In the genomic region with DNA sequence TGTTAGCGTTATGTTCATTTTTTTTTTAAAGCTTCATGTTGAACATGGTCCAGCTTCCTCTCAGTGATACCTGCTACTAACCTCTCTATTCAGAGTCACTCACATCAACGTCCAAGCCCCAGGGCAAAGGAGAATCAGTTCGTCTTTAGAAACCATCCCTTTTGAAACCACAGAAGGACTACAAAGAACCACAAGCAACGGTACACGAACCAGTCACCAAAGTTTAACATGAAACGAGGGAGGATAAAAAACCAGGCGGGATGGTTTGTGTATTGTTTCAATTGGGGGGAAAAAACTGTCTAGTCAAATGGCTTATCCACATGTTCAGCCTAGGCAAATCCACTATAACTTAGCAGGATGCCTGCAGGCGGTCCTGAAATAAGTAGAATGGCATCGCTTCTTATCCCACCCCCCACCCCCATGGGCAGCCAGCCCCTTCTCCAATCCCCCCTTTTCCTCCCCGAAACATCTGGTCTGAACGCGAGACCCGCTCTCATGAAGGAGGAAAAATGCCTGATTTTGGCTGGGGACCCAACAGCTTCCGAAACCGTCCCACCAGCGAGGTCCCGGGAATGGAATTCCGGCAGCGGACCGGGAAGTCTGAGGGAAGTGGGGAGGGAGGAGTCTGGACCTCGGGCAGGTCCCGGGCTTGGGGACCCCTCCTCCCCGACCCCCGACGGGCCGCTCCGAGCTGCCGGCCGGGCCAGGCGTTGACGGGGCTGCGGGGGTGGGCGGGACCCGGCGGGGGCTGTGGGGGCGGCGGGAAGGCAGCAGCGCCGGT, we compare ENCODE assay signal across 8 mouse cellular contexts. TPM values are rescaled to one million over a fixed set of nuclear protein-coding genes. Genes with fewer than 3 reads are reported as not detected.
A peak's percentile ranks its signal among the peaks of the same experiment; 100 is the strongest.
DNase-seq lines count a peak whose midpoint lies in the region; ATAC-seq and TF ChIP-seq lines count a peak whose summit lies in the region.

No protein-coding gene starts in this region.

- ATAC-seq in kidney, embryonic 14.5 days (ENCODE audit: low FRiP score, low TSS enrichment) = 0 out of 2 replicates have a peak, but pooled peaks have one; percentile 0
- no peak for ATAC-seq in frontal cortex, adult (ENCODE audit: low TSS enrichment)

- H3K9ac ChIP-seq in kidney, embryonic 14.5 days (ENCODE audit: low read depth, low read length) = peak overlapping the region; percentile 94

- H3K4me2 ChIP-seq in kidney, embryonic 14.5 days (replicated peaks; ENCODE audit: low read depth, low read length) = peak overlapping the region; percentile 68

- peak overlapping the region; percentile 92 for H3K27ac ChIP-seq in gastrocnemius, adult 2 months
- peak overlapping the region; percentile 83 for H3K27ac ChIP-seq in kidney, embryonic 14.5 days (ENCODE audit: low read depth, low read length)
- H3K27ac ChIP-seq in macrophage = no peak overlapping the region

- WGBS in kidney, embryonic 14.5 days = 2% methylated on average over 31 of the region's 39 CpGs
- 2% methylated on average over 39 of the region's 39 CpGs for WGBS in macrophage (ENCODE audit: missing documents)

- peak overlapping the region; percentile 77 for H3K4me3 ChIP-seq in gastrocnemius, adult 2 months
- peak overlapping the region; percentile 90 for H3K4me3 ChIP-seq in kidney, embryonic 14.5 days (ENCODE audit: low read length)
- peak overlapping the region; percentile 47 for H3K4me3 ChIP-seq in macrophage (ENCODE audit: inconsistent target)

- H3K36me3 ChIP-seq in kidney, embryonic 14.5 days (ENCODE audit: control insufficient read depth, insufficient read depth, low read length) = no peaks in the 10 kb centered on the region
- H3K36me3 ChIP-seq in macrophage (ENCODE audit: inconsistent target) = no peaks in the 10 kb centered on the region

- peaks cover 48% of the 10 kb centered on the region for H3K79me2 ChIP-seq in macrophage (ENCODE audit: inconsistent target)

- DNase-seq in gastrocnemius, adult 2 months = no peak
- no peak for DNase-seq in gastrocnemius, postnatal 25 days
- peak; percentile 61 for DNase-seq in R1 (ENCODE audit: low read depth, low spot score)
- peak; percentile 98 for DNase-seq in heart, adult 11 months
- DNase-seq in left cerebral cortex, postnatal 14 days (ENCODE audit: low spot score in 2 of 2) = no peak

- peaks cover 28% of the 10 kb centered on the region for H3K4me1 ChIP-seq in kidney, embryonic 14.5 days (ENCODE audit: control insufficient read depth, insufficient read depth, low read length)

- intact Hi-C loops in gastrocnemius, adult 2 months (cut with DNase I) = loop anchor here (1.0 to 2.0 kb wide), 2 partner anchors 37 to 52 kb away; no protein-coding TSS in a partner anchor
- intact Hi-C loops in left cerebral cortex, postnatal 14 days (cut with DNase I) = loop anchor here (1.0 to 5.0 kb wide), 2 partner anchors 42 to 53 kb away; no protein-coding TSS in a partner anchor

- TF ChIP-seq CTCF in gastrocnemius, adult 2 months (IDR thresholded peaks at IDR 0.05) = no peak

- no peaks in the 10 kb centered on the region for H3K27me3 ChIP-seq in kidney, embryonic 14.5 days (ENCODE audit: control insufficient read depth, insufficient read depth, low read length)

- no peaks in the 10 kb centered on the region for H3K9me3 ChIP-seq in kidney, embryonic 14.5 days (ENCODE audit: control insufficient read depth, low read length)

RNA-seq across cellular contexts. Expression of a gene that starts 0.7 kb away (rescaled TPM):
- total RNA-seq in gastrocnemius, adult 2 months (2021) = 1 to 10 TPM; 5.5 to 7.2 TPM
- 1 to 10 TPM; 6.6 to 7.0 TPM for total RNA-seq in gastrocnemius, postnatal 25 days (2021)
- 15.0 and 27.9 TPM in 2 replicates for polyA plus RNA-seq in kidney, embryonic 14.5 days (2014; fragmentation: Nextera tagmentation; extraction: Ambion mirVana)
- total RNA-seq in macrophage (2018; cell fraction: chromatin; rRNA removed) = 10 to 100 TPM in 21 of 26 experiments, 1 to 10 TPM in 5; 2.4 to 38.1 (median 15.1) TPM
- total RNA-seq in macrophage (2018; cell fraction: cytosol; rRNA removed) = 10 to 100 TPM in 7 of 26 experiments, 1 to 10 TPM in 19; 5.2 to 12.7 (median 9.1) TPM
- 10 to 100 TPM in 13 of 26 experiments, 1 to 10 TPM in 13; 4.9 to 30.3 (median 9.9) TPM for total RNA-seq in macrophage (2018; cell fraction: nucleus; rRNA removed)
- polyA plus RNA-seq in macrophage (2018) = 7.2 to 21.2 TPM (median 8.2 TPM) in 3 replicates
- total RNA-seq in left cerebral cortex, postnatal 14 days (2021) = 10 to 100 TPM; 11.3 to 13.4 TPM

RNA-seq across cellular contexts. Expression of a gene that starts 23.1 kb away (rescaled TPM):
- 100 to 1,000 TPM; 181 to 184 TPM for total RNA-seq in gastrocnemius, adult 2 months (2021)
- total RNA-seq in gastrocnemius, postnatal 25 days (2021) = 100 to 1,000 TPM; 153 to 164 TPM
- 321 and 409 TPM in 2 replicates for polyA plus RNA-seq in kidney, embryonic 14.5 days (2014; fragmentation: Nextera tagmentation; extraction: Ambion mirVana)
- 100 to 1,000 TPM; 200 to 542 (median 362) TPM for total RNA-seq in macrophage (2018; cell fraction: chromatin; rRNA removed)
- 100 to 1,000 TPM; 437 to 919 (median 656) TPM for total RNA-seq in macrophage (2018; cell fraction: cytosol; rRNA removed)
- 1,000 to 10,000 TPM in 5 of 26 experiments, 100 to 1,000 TPM in 21; 516 to 1,185 (median 814) TPM for total RNA-seq in macrophage (2018; cell fraction: nucleus; rRNA removed)
- polyA plus RNA-seq in macrophage (2018) = 449 to 584 TPM (median 516 TPM) in 3 replicates
- total RNA-seq in left cerebral cortex, postnatal 14 days (2021) = 100 to 1,000 TPM; 330 to 349 TPM

Comparison
In these comparisons a context has a peak if more than half of its experiments do, and no peak if none do; other contexts are left out.
1. DNase-seq: peak in R1 (single experiment) and heart, adult 11 months (single experiment); none in gastrocnemius, adult 2 months (single experiment), gastrocnemius, postnatal 25 days (single experiment) and left cerebral cortex, postnatal 14 days (0 of 2).
2. Peak in every context shown above with its lines, with median percentiles within 50 percentile points of each other: H3K4me3 ChIP-seq.